Mouse (Mus musculus): ENCODE measurements at regions not wholly inside any gene's neighbourhood (a gene's known extent, or its start where the extent isn't known, plus 50 kb on each side); places are given as distances from the start of the nearest gene placed in this dataset.

- DNase-seq (ENCODE audit: low spot score in 2 of 2), result no peak
Measured at GRCm38 (mm10) chr1:45745136-45745535, 49.8 kb upstream of the Wdr75 start.

Data from right cerebral cortex, postnatal 36 days (tissue).